Mouse (Mus musculus) thymus, adult 2 months (tissue): ENCODE data around the gene Rtl8a.
"Not testable (repeated sequence)": the region's sequence is repeated elsewhere in the genome, so short reads cannot be mapped to it uniquely, and the experiment has no call there.

Source experiments
- CTCF ChIP-seq: fragments of 200-500 bp; IDR thresholded peaks from 2 replicates; pipeline ENCODE4 v1.5.1; 2012; ENCODE audit warnings: mild to moderate bottlenecking, control low read depth, low read length, moderate library complexity, borderline replicate concordance; ENCODE audit not compliant: control insufficient read depth, poor library complexity, insufficient read depth; ENCODE audit errors: extremely low read depth
- POLR2A ChIP-seq: fragments of 200-500 bp; IDR thresholded peaks from 2 replicates; pipeline ENCODE4 v1.6.1; 2012; ENCODE audit warnings: mild to moderate bottlenecking, low read length, control low read depth, moderate library complexity; ENCODE audit not compliant: control insufficient read depth, poor library complexity, insufficient read depth; ENCODE audit errors: extremely low read depth

- not testable (repeated sequence) for TF ChIP-seq CTCF, POLR2A
Observed at GRCm38 (mm10) chrX:53642604-53642979, 890 bp downstream of the Rtl8a start.
